Mouse (Mus musculus) cerebellum, adult 8-10 months (tissue): Measurements from ENCODE around the gene Gpsm1.

Source experiments
- DNase-seq: peaks from one replicate; pipeline ENCODE4 v3.0.0; 2022

The Gpsm1 gene

GRCm38 (mm10) chr2:26313394-26313793, 1.9 kb upstream of the Gpsm1 start:
- peak; percentile 23 for DNase-seq

GRCm38 (mm10) chr2:26314281-26315071, 839 bp upstream of the Gpsm1 start:
- peak; percentile 83 for DNase-seq

DNA sequence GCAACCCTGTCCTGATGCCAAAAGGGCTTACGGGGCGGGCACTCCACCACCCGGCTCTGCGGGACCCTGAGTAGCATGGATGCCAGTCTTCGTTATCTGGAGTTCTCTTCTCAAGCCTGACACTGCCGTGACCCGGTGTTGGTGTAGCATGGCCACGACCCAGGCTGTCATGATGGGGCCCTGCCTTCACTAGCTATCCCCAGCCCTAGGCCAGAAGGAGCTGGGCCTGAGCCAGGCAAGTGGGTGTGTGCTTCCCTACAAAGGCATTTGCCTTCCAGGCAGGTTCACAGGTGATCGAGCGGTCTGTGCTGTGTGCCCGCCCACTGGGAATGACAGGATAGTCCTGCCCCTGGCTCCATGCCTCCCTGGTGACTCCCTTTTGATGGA, 603 bp downstream of the Gpsm1 start:
- DNase-seq = peak; percentile 82

- no peak for DNase-seq
Measured at GRCm38 (mm10) chr2:26316576-26317246, 1.4 kb downstream of the Gpsm1 start.

DNA sequence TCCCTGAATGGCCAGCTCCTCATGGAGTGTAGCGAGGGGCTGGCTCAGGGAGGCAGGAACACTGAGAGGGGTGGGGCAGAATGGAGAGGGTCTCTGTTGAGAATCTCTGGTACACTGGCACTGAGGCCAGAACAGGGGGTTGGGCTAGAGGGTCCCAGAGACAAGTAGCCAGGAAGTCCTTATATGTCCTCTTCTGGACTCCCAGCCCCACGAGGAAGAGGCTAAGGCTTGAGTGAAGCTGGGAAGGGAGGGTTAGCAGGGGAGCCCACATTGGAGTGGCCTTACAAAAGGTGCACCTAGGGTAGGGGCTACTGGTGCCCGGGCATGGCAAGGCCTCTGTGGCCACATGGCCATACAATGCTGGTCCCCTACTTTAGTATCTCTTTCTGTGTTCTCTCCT, 2.1 kb downstream of the Gpsm1 start:
- no peak for DNase-seq

DNA sequence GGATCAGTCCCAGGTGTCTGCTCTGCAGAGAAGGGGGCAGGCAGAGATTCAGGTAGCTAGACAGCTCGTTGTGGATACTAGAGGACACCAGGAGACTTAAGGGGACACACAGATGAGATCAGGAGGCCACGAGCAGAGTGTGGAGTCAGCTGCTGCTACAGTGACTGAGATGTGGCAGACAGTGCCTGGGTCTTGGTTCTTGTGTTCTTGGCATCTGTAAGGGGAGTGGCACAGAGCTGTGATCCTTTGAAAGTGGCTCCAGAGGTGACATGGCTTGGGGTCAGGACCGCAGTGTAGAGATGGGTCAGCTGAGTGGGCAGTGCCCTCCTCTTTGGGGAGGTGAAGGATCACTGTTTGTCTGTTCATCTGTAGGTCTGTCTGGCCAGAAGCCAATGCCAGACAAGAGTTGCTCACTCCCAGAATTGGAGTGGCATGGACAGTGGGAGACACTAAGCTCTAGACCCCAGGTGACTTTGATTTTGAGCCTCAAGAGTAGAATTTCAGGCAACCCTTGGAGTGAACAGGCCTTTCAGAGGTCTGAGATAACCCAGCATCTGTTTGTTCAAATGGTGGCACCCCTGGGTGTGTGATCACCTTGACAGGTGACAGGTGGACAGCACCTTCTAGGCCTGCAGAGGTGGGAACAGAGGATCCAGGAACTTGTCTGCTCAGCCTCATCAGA, 2.8 kb downstream of the Gpsm1 start:
- no peak for DNase-seq

DNA sequence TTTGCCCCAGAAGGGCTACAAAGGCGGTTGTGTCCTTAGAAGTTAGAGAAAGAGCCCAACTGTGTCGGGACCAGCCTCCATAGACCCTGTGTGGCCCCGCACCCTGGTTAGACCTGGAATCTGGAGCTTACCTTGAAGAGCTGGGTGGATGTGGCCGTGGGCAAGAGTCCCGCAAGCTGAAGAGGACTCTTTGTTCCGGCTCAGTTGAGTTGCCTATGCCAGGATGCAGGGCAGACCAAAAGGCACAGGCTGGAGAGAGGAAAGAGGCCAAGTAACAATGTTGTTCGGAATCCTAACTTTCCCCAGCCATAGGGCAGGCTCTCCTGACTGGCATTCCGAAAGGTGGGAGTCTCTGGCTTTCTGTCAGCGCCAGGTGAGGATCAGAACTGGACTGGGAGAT, 3.8 kb downstream of the Gpsm1 start:
- DNase-seq = no peak

- no peak for DNase-seq
Measured at GRCm38 (mm10) chr2:26319519-26320244, 4.4 kb downstream of the Gpsm1 start.

DNA sequence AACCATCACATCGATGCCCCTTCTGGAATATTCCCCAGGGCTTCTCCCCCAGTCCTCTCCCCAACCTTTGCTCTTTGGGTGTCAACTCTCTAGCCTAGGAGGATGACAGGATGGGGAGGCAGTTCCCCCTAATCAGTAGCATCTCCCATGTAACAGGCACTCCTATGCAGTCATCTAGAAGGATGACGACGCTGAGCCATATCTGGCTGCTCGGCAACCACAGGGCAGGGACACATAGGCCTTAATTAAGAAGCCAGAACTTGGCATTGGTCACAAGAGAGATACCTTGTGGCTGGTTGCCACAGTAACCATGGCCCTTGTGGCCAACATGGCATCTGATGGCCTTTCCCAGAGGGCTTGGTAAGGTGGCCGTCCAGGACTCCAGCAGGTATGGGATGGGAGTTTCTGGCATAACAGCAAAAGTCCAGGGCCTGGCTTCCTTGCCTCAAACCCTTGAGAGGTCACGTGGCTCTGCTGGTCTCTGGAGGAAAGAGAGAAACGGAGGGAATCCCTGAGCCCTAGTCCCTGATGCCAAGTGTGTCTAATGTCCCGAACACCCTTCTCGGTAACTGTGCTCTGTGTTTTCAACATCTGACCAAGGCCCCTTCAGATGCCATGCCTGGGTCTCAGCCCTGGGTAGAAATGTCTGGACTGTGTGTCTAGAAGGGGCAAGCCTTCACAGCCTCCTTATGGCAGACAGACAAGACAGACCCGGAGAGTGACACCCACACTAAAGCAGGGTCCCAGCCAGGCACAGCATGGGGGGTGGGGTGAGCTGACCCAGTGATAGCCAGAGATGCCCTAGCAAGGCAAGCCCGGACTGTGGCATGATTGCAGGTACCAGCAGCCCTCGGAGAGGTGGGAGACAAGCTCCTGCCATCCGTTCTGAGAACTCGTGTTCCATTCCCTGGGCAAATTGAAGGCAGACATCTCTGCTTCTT, 5.2 kb downstream of the Gpsm1 start:
- no peak for DNase-seq

DNA sequence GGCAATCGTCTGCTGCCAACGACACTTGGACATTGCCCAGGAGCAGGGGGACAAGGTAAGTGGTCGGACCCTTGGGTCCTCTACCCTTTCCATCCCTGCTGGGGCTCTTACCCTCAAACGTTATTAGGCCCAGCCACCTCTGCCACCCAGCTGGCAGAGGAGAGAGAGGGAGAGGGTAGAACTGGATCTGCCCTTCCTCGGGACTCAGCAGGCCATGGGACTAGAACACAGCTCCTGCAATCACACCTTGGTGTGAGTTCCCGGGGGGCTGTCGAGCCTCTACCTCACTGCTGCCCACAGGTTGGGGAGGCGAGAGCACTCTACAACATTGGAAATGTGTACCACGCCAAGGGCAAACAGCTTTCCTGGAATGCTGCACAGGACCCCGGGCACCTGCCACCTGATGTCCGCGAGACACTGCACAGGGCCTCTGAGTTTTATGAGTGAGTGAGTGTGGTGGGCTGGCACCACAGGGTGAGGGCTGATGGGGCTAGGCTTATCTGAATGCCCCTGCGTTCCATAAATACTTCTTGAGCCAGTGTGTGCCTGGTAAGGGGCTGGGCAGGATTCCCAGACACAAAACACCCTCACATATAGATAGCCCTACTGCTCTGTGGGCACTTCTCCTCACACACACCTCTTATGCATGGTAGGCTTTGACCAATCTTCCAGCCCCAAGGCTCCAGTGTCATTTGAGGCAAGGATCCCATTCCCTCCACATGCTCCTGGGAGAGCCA, 8.4 kb downstream of the Gpsm1 start:
- no peak for DNase-seq

- DNase-seq = no peak
Measured at GRCm38 (mm10) chr2:26324917-26325316, 9.6 kb downstream of the Gpsm1 start.

GRCm38 (mm10) chr2:26325386-26326181, 10.3 kb downstream of the Gpsm1 start:
- DNase-seq = no peak

- no peak for DNase-seq
Measured at GRCm38 (mm10) chr2:26327852-26328251, 12.5 kb downstream of the Gpsm1 start.

GRCm38 (mm10) chr2:26329402-26329801, 14.1 kb downstream of the Gpsm1 start:
- DNase-seq = no peak

DNA sequence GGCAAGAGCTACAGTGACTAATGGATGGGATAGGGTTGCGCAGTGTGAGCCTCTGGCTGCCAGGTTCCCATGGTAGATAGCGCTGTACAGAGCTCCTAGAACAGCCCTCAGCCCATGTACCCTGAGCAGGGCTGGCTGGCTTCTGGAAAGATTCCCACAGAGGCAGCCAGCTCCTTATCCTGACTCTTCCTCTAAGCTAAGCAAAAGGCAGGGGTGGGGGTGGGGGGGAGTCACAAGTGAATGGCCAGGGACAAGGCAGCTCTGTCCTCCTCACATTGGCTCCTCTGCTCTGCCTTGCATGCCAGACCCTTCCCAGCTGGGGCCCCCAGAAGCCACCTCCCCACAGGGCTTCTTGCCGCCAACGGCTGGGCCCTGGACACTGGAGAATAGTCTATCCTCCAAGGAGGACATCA, 14.7 kb downstream of the Gpsm1 start:
- no peak for DNase-seq

DNA sequence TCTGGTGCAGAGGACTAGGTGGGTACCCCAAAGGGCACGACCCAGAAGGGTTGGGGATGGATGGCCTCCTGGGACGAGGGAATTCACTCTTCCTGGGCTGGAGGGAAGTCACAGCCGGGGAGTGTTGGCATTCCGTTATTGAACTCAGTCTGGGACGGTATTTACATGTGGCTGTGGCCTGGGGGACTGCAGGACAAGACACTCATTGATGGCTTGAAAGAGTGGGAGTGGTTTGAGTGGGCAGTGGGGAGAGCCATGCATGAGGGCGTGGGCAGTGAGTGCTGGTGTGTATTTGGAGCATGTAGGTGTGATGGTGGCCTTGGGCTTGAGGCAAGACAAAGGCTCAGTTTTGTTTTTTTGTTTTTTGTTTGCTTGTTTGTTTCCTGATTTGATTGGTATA, 15.4 kb downstream of the Gpsm1 start:
- DNase-seq = no peak

DNA sequence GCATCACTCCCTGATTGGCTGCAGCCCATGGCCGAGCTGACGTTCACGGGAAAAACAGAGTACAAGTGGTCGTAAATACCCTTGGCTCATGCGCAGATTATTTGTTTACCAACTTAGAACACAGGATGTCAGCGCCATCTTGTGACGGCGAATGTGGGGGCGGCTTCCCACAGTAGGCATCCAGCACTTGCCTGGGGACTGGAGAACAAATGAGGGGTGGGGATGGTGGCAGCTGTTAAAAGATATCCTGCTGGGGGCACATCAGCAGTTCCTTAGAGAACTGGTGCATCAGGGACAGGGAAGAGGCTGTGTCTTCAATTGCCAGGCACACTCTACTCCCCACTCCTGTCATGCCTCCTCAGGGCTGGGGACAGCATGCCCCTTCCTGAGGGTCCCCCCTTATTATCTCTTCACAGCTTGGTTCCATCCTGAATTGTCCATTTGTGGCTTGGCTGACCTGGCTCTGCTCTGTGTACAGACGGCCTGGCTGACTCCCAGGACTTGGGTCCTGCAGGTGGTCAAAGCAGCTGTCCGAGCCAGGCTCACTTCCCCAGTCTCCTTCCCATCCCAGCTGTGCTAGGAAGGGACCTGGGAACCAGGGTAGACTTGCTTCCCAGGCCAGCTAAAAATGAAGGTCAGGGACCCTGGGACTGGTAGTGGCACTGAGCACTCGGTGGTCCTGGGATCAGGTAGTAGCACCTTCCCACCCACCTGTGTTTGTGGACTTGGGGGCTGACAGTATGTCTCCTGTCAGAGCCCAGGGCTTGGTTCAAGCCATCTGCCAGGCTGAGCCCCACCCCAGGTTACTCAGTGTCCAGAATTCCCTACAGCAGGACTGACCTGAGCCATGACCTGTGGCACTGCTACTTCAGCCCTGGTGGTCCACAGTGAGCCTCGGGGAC, 23.2 kb downstream of the Gpsm1 start:
- peak; percentile 63 for DNase-seq

DNA sequence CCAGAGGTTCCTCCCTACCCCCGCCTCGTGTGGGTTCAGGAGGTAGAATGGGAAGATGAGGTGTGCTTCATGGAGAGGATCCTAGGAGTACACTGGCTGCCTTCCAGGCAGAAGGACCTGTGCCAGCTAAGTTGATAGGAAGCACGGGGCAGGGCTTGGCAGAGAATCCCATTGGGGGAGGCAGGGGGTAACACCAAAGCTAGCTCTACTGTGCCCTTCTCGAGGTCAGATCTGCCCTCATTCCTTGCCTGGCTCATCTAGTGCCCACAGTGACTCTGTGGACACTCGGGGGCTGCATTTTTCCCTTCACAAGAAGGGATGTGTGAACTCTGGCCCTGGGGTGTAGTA, 23.9 kb downstream of the Gpsm1 start:
- peak; percentile 66 for DNase-seq

- no peak for DNase-seq
Measured at GRCm38 (mm10) chr2:26341510-26341981, 26.2 kb downstream of the Gpsm1 start.
